11 mouse cellular contexts compared by ENCODE assay signal in genomic region chr12:116622665-116623387, GRCm38 (mm10).
DNase-seq lines count a peak whose midpoint lies in the region; ATAC-seq and TF ChIP-seq lines count a peak whose summit lies in the region.
"Had no signal": no experiment of that assay in that cellular context is flagged by ENCODE, and none has a peak within 500 bp of the region (broad histone marks: within the 10 kb centered on the region; RNA-seq: fewer than 3 reads in every experiment).

No protein-coding gene starts in this region.

- no peaks in the 10 kb centered on the region for H3K4me1 ChIP-seq in lung, postnatal 0 days (ENCODE audit: insufficient read depth, low read depth, low read length)
- H3K4me1 ChIP-seq in embryonic facial prominence, embryonic 10.5 days, result no peaks in the 10 kb centered on the region

- DNase-seq in lung, postnatal 0 days (ENCODE audit: low spot score), result peak; percentile 67
- DNase-seq in lung, postnatal 10 days, result no peak
- DNase-seq in cerebellum, adult 8-10 months, result peak; percentile 85
- DNase-seq in layer of hippocampus, adult 9-10 months (ENCODE audit: low spot score), result peak; percentile 72
- DNase-seq in right cerebral cortex, postnatal 36 days (ENCODE audit: low spot score in 2 of 2), result peak; percentile 70 to 76
- DNase-seq in embryonic facial prominence, embryonic 10.5 days (ENCODE audit: low spot score), result no peak
- DNase-seq in gastrocnemius, postnatal 10 days, result no peak
- DNase-seq: gastrocnemius, postnatal 14 days; liver, postnatal 0 days; thymus, adult 2 months had no signal

- no peaks in the 10 kb centered on the region for H3K27me3 ChIP-seq in lung, postnatal 0 days (replicated peaks; ENCODE audit: insufficient read depth, low read length)
- no peaks in the 10 kb centered on the region for H3K27me3 ChIP-seq in embryonic facial prominence, embryonic 10.5 days (replicated peaks; ENCODE audit: low read depth, poor library complexity, severe bottlenecking)

- no peak overlapping the region for H3K27ac ChIP-seq in lung, postnatal 0 days (ENCODE audit: low read length)
- no peak overlapping the region for H3K27ac ChIP-seq in embryonic facial prominence, embryonic 10.5 days (replicated peaks)

- H3K4me3 ChIP-seq in lung, postnatal 0 days (ENCODE audit: low read depth, low read length), result no peak overlapping the region
- H3K4me3 ChIP-seq in embryonic facial prominence, embryonic 10.5 days, result no peak overlapping the region

- no peak overlapping the region for H3K9ac ChIP-seq in lung, postnatal 0 days (replicated peaks; ENCODE audit: low read depth)
- H3K9ac ChIP-seq: liver, postnatal 0 days had no signal

- TF ChIP-seq CTCF in lung, postnatal 0 days (IDR thresholded peaks at IDR 0.05), result no peak

- 42% methylated on average over 6 of the region's 6 CpGs for WGBS in lung, postnatal 0 days
- WGBS in embryonic facial prominence, embryonic 10.5 days, result 72% methylated on average over 6 of the region's 6 CpGs

- H3K9me3 ChIP-seq in lung, postnatal 0 days (ENCODE audit: low read length), result no peaks in the 10 kb centered on the region
- H3K9me3 ChIP-seq in embryonic facial prominence, embryonic 10.5 days, result no peaks in the 10 kb centered on the region

- ATAC-seq in lung, postnatal 0 days, result peak; percentile 78
- no peak for ATAC-seq in granulocyte monocyte progenitor cell, adult 5-6 weeks (replicated peaks; ENCODE audit: poor library complexity, severe bottlenecking)
- ATAC-seq: liver, postnatal 0 days had no signal

- H3K36me3 ChIP-seq in lung, postnatal 0 days (ENCODE audit: insufficient read depth, low read length), result no peaks in the 10 kb centered on the region
- H3K36me3 ChIP-seq in embryonic facial prominence, embryonic 10.5 days (replicated peaks), result no peaks in the 10 kb centered on the region

- TF ChIP-seq EP300 in lung, postnatal 0 days (IDR thresholded peaks at IDR 0.05), result peak; percentile 91

- H3K4me2 ChIP-seq in lung, postnatal 0 days (replicated peaks; ENCODE audit: low read depth, low read length), result no peak overlapping the region

Comparison
In these comparisons a context has a peak if more than half of its experiments do, and no peak if none do; other contexts are left out.
1. DNase-seq: peak in lung, postnatal 0 days (single experiment), cerebellum, adult 8-10 months (single experiment), layer of hippocampus, adult 9-10 months (single experiment) and right cerebral cortex, postnatal 36 days (2 of 2); none in lung, postnatal 10 days (single experiment), embryonic facial prominence, embryonic 10.5 days (single experiment) and gastrocnemius, postnatal 10 days (single experiment).